Mouse (Mus musculus): Measurements from ENCODE around the gene Glt8d1. TPM values are rescaled to one million over a fixed set of nuclear protein-coding genes. Genes with fewer than 3 reads are reported as not detected.

Glt8d1 gene
- polyA plus RNA-seq, 1 experiment from 2014 or later: 17.1 TPM

GRCm38 (mm10) chr14:31011588-31011987, 10.4 kb downstream of the Glt8d1 start:
- H3K4me1 ChIP-seq (replicated peaks): peaks cover 28% of the 10 kb centered on the region
- no peak overlapping the region for H3K27ac ChIP-seq (replicated peaks)
- H3K4me3 ChIP-seq (replicated peaks): no peak overlapping the region
- H3K9me3 ChIP-seq (replicated peaks): no peaks in the 10 kb centered on the region
- H3K36me3 ChIP-seq (replicated peaks): peaks cover 84% of the 10 kb centered on the region
- 77% methylated on average over 3 of the region's 3 CpGs for WGBS (ENCODE audit: insufficient replicate concordance)
- H3K4me2 ChIP-seq: no peak overlapping the region
- ATAC-seq (ENCODE audit: insufficient read depth): no peak
- no peaks in the 10 kb centered on the region for H3K27me3 ChIP-seq
- no peak overlapping the region for H3K9ac ChIP-seq

- Histone ChIP-seq H3K9me3 (replicated peaks) (no peaks in the 10 kb centered on the region), H3K4me2 (no peak overlapping the region), H3K9ac (no peak overlapping the region), H3K4me3 (replicated peaks) (no peak overlapping the region), H3K4me1 (replicated peaks) (peaks cover 32% of the 10 kb centered on the region), H3K27ac (replicated peaks) (no peak overlapping the region), H3K36me3 (replicated peaks) (peaks cover 88% of the 10 kb centered on the region), H3K27me3 (no peaks in the 10 kb centered on the region)
- no peak for ATAC-seq (ENCODE audit: insufficient read depth)
- WGBS (ENCODE audit: insufficient replicate concordance): 88% methylated on average over 2 of the region's 2 CpGs
Observed at GRCm38 (mm10) chr14:31013928-31014327, 12.7 kb downstream of the Glt8d1 start.

- no peak overlapping the region for H3K9ac ChIP-seq
- peaks cover 67% of the 10 kb centered on the region for H3K36me3 ChIP-seq (replicated peaks)
- 10% methylated on average over 1 of the region's 1 CpGs for WGBS (ENCODE audit: insufficient replicate concordance)
- no peaks in the 10 kb centered on the region for H3K9me3 ChIP-seq (replicated peaks)
- no peaks in the 10 kb centered on the region for H3K27me3 ChIP-seq
- ATAC-seq (ENCODE audit: insufficient read depth): no peak
- peaks cover 41% of the 10 kb centered on the region for H3K4me1 ChIP-seq (replicated peaks)
- no peak overlapping the region for H3K4me3 ChIP-seq (replicated peaks)
- peak overlapping the region; percentile 35; the same call in 1 of the 2 replicates for H3K27ac ChIP-seq (replicated peaks)
- peak overlapping the region; percentile 91; the same call in 1 of the 2 replicates for H3K4me2 ChIP-seq
Observed at GRCm38 (mm10) chr14:31016063-31016462, 14.9 kb downstream of the Glt8d1 start.

- Histone ChIP-seq H3K9me3 (replicated peaks) (no peaks in the 10 kb centered on the region), H3K27me3 (no peaks in the 10 kb centered on the region), H3K36me3 (replicated peaks) (peaks cover 61% of the 10 kb centered on the region), H3K4me2 (peak overlapping the region; percentile 91), H3K9ac (peak overlapping the region; percentile 93), H3K27ac (replicated peaks) (peak overlapping the region; percentile 98), H3K4me1 (replicated peaks) (peaks cover 56% of the 10 kb centered on the region), H3K4me3 (replicated peaks) (peak overlapping the region; percentile 68)
- 0% methylated on average over 2 of the region's 2 CpGs for WGBS (ENCODE audit: insufficient replicate concordance)
- no peak for ATAC-seq (ENCODE audit: insufficient read depth)
Observed at GRCm38 (mm10) chr14:31017854-31018253, 16.7 kb downstream of the Glt8d1 start.

- under 1% methylated on average over 53 of the region's 53 CpGs for WGBS (ENCODE audit: insufficient replicate concordance)
- Histone ChIP-seq H3K9ac (peak within 1 kb of the TSS; percentile 93), H3K4me2 (peak within 1 kb of the TSS; percentile 91), H3K27me3 (no peaks in the 10 kb centered on the region), H3K9me3 (replicated peaks) (no peaks in the 10 kb centered on the region), H3K4me3 (replicated peaks) (peak within 1 kb of the TSS; percentile 68), H3K27ac (replicated peaks) (peak within 1 kb of the TSS; percentile 98), H3K36me3 (replicated peaks) (peaks cover 59% of the 10 kb centered on the region), H3K4me1 (replicated peaks) (peaks cover 59% of the 10 kb centered on the region)
- peak; percentile 87 for ATAC-seq (ENCODE audit: insufficient read depth)
Observed at GRCm38 (mm10) chr14:31018860-31019291, 17.7 kb downstream of the Glt8d1 start, which contains the start of the genes Pbrm1 and Gnl3. Gene Pbrm1 (plus strand): TSS chr14:31019138. Gene Gnl3 (minus strand): TSS chr14:31019152.

GRCm38 (mm10) chr14:31019331-31020205, 18.4 kb downstream of the Glt8d1 start:
- H3K9me3 ChIP-seq (replicated peaks): no peaks in the 10 kb centered on the region
- H3K27me3 ChIP-seq: no peaks in the 10 kb centered on the region
- peak overlapping the region; percentile 98 for H3K27ac ChIP-seq (replicated peaks)
- H3K4me1 ChIP-seq (replicated peaks): peaks cover 59% of the 10 kb centered on the region
- H3K4me2 ChIP-seq: peak overlapping the region; percentile 91
- peak overlapping the region; percentile 93 for H3K9ac ChIP-seq
- peaks cover 57% of the 10 kb centered on the region for H3K36me3 ChIP-seq (replicated peaks)
- peak overlapping the region; percentile 68 for H3K4me3 ChIP-seq (replicated peaks)
- WGBS (ENCODE audit: insufficient replicate concordance): 4% methylated on average over 38 of the region's 56 CpGs
- ATAC-seq (ENCODE audit: insufficient read depth): peak; percentile 94

- Histone ChIP-seq H3K27ac (replicated peaks) (no peak overlapping the region; the same call in 1 of the 2 replicates), H3K4me3 (replicated peaks) (no peak overlapping the region), H3K36me3 (replicated peaks) (peaks cover 55% of the 10 kb centered on the region), H3K27me3 (no peaks in the 10 kb centered on the region), H3K4me1 (replicated peaks) (peaks cover 42% of the 10 kb centered on the region), H3K9ac (no peak overlapping the region), H3K9me3 (replicated peaks) (no peaks in the 10 kb centered on the region), H3K4me2 (no peak overlapping the region)
- no peak for ATAC-seq (ENCODE audit: insufficient read depth)
- 61% methylated on average over 1 of the region's 1 CpGs for WGBS (ENCODE audit: insufficient replicate concordance)
Observed at GRCm38 (mm10) chr14:31022579-31022978, 21.4 kb downstream of the Glt8d1 start.

GRCm38 (mm10) chr14:31025785-31026184, 24.6 kb downstream of the Glt8d1 start:
- Histone ChIP-seq H3K9me3 (replicated peaks) (no peaks in the 10 kb centered on the region), H3K4me3 (replicated peaks) (no peak overlapping the region), H3K4me1 (replicated peaks) (peaks cover 23% of the 10 kb centered on the region), H3K9ac (no peak overlapping the region), H3K27me3 (no peaks in the 10 kb centered on the region), H3K27ac (replicated peaks) (no peak overlapping the region), H3K4me2 (no peak overlapping the region), H3K36me3 (replicated peaks) (peaks cover 78% of the 10 kb centered on the region)
- 74% methylated on average over 3 of the region's 3 CpGs for WGBS (ENCODE audit: insufficient replicate concordance)
- ATAC-seq (ENCODE audit: insufficient read depth): no peak

GRCm38 (mm10) chr14:31045296-31045695, 44.1 kb downstream of the Glt8d1 start:
- peak; percentile 76 for ATAC-seq (ENCODE audit: insufficient read depth)
- Histone ChIP-seq H3K9ac (peak overlapping the region; percentile 3; the same call in 1 of the 2 replicates), H3K4me3 (replicated peaks) (no peak overlapping the region), H3K4me2 (peak overlapping the region; percentile 47), H3K4me1 (replicated peaks) (peaks cover 24% of the 10 kb centered on the region), H3K36me3 (replicated peaks) (peaks cover 65% of the 10 kb centered on the region), H3K27ac (replicated peaks) (peak overlapping the region; percentile 91), H3K9me3 (replicated peaks) (no peaks in the 10 kb centered on the region), H3K27me3 (no peaks in the 10 kb centered on the region)
- 50% methylated on average over 5 of the region's 5 CpGs for WGBS (ENCODE audit: insufficient replicate concordance)

- Histone ChIP-seq H3K27me3 (no peaks in the 10 kb centered on the region), H3K9ac (no peak overlapping the region), H3K4me3 (replicated peaks) (no peak overlapping the region), H3K36me3 (replicated peaks) (peaks cover 67% of the 10 kb centered on the region), H3K9me3 (replicated peaks) (no peaks in the 10 kb centered on the region), H3K4me2 (peak overlapping the region; percentile 52), H3K27ac (replicated peaks) (peak overlapping the region; percentile 91), H3K4me1 (replicated peaks) (peaks cover 24% of the 10 kb centered on the region)
- 26% methylated on average over 1 of the region's 1 CpGs for WGBS (ENCODE audit: insufficient replicate concordance)
- peak; percentile 100 for ATAC-seq (ENCODE audit: insufficient read depth)
Observed at GRCm38 (mm10) chr14:31045817-31046216, 44.6 kb downstream of the Glt8d1 start.

All from liver, embryonic 15.5 days (tissue).